Mouse (Mus musculus) spleen, postnatal 10 days (tissue): ENCODE results near the gene Gm20388.
"Not testable (repeated sequence)": the region's sequence is repeated elsewhere in the genome, so short reads cannot be mapped to it uniquely, and the experiment has no call there.

Source experiments
- DNase-seq, 2 experiments: peaks; one replicate each; pipeline ENCODE4 v3.0.0; 2021 to 2022; ENCODE audit warnings: low spot score in 2 of 2

The Gm20388 gene

DNA sequence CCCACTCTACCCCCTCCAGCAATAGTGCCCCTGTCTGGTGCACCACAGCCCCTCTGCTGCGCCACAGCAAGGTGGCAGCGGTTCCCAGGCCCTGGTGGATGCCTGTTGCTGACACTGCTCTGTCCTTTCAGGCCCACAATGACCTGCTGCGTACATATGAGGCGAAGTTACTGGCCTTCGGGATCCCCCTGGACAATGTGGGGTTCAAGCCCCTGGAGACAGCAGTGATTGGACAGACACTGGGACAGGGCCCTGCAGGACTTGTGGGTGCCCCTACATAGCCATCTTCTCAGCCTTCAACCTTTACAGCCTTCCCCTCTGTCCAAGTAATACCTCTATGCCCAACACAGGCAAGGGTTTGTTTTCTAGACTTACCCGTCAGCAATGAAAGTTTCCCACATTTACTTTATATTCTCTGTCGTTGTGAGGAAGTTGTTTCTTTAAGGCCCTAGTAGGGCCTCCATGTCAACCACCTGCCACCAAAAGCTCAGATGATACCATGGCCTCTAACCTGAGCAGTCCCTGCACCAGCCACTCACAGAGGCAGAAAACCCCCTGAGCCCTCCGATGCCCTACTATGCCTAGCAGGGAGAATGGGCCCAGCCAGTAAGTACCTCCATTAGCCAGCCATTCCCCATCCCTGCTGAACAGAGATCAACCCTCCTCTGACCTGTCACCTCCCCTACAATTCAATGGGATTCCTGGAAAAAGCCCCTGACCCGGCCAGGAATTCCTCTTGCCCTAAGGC is 3625.8 kb downstream of the Gm20388 start:
- no peak for DNase-seq

DNA sequence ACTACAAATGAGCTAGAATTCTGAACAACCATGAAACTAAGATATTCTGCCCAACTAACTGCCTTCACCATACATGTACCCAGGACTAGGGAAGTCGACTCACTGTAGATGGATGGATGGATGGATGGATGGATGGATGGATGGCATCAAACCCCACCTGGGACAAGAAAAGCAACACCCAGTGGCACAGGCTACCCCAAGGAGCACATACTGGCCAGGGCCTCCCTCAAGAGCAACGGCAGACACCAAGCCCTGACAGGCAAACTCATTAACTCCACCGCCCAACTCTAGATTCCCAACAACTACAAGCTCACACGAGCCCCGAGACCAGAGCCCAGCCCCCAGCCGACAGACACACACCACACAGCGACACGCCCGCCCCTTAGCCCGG is 3626.3 kb downstream of the Gm20388 start:
- DNase-seq, result no peak

DNA sequence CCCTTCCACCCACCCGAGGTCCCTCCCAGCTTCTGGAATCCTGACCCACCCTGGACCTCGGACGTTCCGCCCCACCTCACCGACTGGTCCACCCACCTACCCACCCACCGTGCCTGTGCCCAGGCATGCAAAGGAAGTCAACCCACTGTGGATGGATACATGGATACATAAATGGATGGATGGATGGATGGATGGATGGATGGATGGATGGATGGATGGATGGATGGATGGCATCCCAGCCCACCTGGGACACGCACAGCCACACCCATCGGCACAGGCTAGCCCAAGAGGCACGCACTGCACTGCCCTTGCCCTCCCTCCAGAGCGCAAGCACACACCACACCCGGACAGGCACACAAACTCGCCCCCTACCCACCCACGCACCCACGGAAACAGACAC is 3627.0 kb downstream of the Gm20388 start:
- peak; percentile 25 to 49 for DNase-seq

GRCm38 (mm10) chr8:123564221-123564620 is 3653.6 kb downstream of the Gm20388 start:
- not testable (repeated sequence) for DNase-seq

- peak in 1 of 2 experiments; percentile 26 for DNase-seq
Measured at GRCm38 (mm10) chr8:123575386-123575785, 3664.7 kb downstream of the Gm20388 start.

GRCm38 (mm10) chr8:123600666-123601172 is 3690.1 kb downstream of the Gm20388 start:
- peak; percentile 12 to 15 for DNase-seq

GRCm38 (mm10) chr8:123601457-123601856 is 3690.8 kb downstream of the Gm20388 start:
- DNase-seq, result not testable (repeated sequence)

DNA sequence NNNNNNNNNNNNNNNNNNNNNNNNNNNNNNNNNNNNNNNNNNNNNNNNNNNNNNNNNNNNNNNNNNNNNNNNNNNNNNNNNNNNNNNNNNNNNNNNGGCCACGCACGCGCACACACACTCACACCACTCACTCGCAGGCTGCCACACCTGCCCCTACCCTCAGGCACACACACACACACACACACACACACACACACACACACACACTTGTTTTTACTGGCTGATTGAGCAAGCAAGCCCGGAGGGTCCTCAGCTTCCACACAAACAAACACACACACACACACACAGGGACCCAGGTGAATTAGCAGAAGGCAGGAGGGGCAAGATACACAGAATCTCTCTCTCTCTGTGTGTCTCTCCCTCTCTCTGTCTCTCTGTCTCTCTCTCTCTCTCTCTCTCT is 3702.0 kb downstream of the Gm20388 start:
- DNase-seq, result peak in 1 of 2 experiments; percentile 8

DNA sequence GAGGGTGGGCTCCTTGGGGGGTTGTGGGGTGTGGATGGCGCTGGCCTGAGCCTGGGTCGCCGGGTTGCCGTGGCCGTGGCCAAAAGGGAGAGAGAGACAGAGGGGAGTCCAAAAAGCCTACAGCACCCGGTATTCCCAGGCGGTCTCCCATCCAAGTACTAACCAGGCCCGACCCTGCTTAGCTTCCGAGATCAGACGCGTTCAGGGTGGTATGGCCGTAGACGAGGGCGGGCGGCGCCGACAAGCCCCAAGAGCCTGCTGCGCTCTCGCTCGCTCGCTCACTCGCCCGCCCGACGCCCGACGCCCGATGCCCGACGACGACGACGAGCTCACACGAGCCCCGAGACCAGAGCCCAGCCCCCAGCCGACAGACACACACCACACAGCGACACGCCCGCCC is 3712.9 kb downstream of the Gm20388 start:
- not testable (repeated sequence) for DNase-seq

GRCm38 (mm10) chr8:123624274-123624673 is 3713.6 kb downstream of the Gm20388 start:
- no peak for DNase-seq

DNA sequence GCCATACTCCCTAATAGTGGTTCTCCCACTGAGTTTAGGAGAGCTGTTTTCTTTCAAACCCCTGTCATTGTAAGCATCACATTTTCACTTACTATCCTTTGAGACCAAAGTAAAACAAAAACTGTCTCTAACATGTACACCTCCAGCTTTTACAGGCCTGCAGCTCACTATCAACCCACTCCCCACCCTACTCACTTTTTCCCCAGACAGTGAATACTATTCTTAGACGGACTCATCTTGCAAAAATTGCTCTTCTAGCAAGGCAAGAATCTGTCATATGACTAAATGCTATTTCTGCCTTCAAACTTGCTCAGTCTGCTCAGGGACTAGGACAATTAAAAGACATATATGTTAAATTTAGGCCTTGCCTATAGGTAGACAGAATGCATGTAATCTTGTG is 3714.1 kb downstream of the Gm20388 start:
- no peak for DNase-seq

DNA sequence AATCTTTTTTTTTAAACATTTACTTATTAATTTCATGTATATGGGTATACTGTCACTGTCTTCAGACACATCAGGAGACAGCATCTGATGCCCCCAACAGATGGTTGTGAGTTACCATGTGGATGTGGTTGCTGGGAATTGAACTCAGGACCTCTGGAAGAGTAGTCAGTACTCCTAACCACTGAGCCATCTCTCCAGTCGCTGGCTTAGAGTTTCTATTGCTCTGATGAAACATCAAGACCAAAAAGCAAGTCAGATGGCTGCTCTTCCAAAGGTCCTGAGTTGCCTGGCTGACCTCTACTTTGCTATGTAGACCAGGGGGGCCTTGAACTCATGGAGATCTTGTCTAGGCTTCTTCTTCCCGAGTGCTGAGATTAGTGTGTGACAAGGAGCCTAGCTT is 3715.1 kb downstream of the Gm20388 start:
- DNase-seq, result no peak

DNA sequence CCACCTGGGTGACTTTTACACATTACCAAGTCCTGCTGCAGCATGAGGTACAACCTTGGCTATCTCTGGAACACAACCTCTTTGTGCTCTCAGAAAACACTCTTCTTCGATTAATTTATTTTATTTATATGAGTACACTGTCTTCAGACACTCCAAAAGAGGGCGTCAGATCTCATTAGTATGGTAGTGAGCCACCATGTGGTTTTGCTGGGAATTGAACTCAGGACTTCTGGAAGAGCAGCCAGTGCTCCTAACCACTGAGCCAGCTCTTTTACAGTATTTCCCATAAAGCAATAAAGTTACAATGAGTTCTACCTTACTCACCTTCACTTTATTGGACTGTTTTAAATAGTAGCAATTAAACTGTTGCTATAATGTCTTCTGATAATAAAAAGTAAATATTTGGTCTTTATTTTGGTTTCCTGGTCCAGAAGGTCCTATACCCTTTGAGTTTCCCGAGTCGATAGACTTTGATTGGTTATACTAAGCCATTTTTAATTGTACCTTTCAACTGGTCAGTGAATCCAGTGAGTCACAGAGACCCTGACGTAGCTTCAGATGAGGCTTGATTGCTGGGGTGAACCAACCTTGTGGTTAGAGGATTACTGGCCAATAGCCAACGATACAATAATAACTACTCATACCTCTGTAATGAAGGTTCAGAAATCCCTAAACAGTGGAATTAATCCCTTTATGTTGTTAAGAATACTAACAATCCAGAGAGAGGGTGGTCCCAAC is 3716.9 kb downstream of the Gm20388 start:
- no peak for DNase-seq

DNA sequence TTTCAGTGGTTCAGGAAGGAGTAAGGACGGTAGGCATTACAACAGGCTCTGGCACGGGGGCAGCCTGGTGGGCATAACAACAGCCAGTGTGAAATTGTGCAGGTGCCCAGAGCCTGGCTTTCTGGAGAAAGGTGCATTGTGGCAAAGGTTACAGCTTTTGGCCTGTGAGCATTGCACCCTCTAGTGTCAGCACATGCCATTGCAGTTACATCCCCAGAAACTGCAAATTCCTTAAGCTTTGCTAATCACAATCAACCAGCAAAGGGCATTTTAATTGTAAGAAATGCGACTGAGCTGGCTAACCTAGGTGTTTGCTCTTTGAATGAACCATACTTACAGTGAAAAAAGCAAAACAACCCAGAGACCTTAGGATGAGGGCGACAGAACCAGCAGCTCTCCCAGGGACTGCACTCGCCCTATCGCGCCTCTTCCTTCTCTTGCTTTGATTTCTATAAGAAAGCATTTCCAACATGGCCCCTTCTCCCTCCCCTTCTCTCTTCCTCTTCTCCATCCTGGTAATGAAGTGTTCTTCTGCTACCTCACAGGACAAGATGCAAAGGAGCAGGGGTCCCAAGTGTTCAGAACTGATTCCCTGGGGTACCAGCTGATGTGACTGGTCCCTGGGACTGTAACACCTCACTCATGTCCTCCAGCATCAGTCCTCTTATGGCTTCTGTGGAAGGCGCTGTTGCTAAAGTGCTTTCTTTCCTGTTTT is 3717.8 kb downstream of the Gm20388 start:
- DNase-seq, result peak; percentile 15 to 40

- DNase-seq, result peak; percentile 33 to 70
Measured at GRCm38 (mm10) chr8:123628968-123629755, 3718.5 kb downstream of the Gm20388 start.

GRCm38 (mm10) chr8:123630058-123630457 is 3719.4 kb downstream of the Gm20388 start:
- no peak for DNase-seq

GRCm38 (mm10) chr8:123630841-123631251 is 3720.2 kb downstream of the Gm20388 start:
- no peak for DNase-seq

- not testable (repeated sequence) for DNase-seq
Measured at GRCm38 (mm10) chr8:123631746-123632145, 3721.1 kb downstream of the Gm20388 start.

- no peak for DNase-seq
Measured at GRCm38 (mm10) chr8:123632257-123632656, 3721.6 kb downstream of the Gm20388 start.

- no peak for DNase-seq
Measured at GRCm38 (mm10) chr8:123633801-123634200, 3723.2 kb downstream of the Gm20388 start.

DNA sequence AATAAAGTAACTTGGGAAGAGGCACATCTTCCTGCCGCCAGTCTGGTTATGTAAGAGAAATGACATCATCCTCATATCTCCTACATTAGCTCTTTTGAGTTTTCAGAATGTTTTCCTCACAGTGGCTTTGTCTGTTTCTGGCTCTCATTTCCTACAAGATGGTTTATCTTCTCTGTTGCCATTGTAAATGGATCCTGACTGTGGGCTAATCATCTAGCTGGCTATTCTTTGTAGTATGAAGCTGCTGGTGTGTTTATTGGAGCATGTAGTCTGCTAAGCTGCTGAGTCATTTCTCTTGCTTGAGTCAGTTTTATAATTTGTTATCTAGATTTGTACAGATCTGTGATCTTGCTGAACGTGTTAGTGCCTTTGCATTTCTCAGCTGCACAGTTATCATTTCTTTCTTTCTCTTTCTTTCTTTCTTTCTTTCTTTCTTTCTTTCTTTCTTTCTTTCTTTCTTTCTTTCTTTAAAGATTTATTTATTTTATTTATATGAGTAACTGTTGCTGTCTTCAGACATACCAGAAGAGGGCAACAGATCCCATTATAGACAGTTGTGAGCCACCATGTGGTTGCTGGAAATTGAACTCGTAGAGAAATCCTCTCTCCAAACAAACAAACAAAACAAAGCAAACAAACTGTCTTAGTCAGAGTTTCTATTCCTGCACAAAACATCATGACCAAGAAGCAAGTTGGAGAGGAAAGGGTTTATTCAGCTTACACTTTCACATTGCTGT is 3723.9 kb downstream of the Gm20388 start:
- DNase-seq, result no peak
